Mouse (Mus musculus) frontal cortex, postnatal 14 days (tissue): ENCODE results near the gene Scfd1.

ENCODE experiments used
- DNase-seq, 2 experiments: peaks; one replicate each; pipeline ENCODE4 v3.0.0; 2022; ENCODE audit warnings: low spot score in 2 of 2

Gene Scfd1

DNA sequence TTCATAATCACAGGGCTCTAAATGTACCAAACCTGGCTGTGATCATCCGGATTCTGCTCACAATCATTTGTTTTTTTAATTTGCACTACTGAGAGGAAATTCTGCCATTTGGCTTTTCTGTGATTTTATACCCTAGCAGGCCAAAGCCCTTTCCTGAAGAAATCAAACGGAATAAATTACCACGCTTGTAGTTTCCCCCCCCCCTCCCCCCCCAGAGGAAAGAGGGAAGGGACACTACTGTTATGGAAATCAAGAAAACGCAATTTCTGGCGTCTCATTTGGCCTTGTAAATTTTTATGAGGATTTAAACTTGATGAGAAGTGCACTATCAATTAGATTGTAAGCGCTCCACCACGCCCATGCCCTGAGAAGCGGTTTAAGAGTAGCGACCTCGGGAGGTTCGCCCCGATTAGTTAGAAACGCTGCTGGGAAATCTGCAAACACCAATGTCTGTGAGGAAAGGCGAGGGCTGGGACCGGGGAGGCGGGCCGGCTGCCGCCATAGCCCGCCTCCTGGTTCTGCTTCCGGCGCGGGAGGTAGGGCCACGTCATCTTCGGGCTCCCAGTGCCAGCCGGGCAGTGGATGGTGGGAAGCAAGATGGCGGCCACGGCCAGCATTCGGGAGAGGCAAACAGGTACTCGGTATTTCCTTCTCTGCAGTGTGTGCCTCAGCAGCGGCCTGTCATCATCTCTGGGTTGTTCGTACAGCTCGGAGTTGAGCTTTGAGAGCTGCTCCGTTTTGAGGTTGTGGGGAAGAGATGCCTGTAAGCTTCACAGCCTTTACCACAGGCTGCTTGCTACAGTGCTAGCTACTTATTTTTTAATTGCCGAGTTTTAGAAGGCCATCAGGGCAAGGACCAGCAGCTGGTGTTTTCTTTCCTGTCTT, at the start of gene Scfd1:
Gene Scfd1, plus strand, starts transcription at position 508 of the 885 bp plus-strand sequence.
- DNase-seq: peak; percentile 88 to 91

DNA sequence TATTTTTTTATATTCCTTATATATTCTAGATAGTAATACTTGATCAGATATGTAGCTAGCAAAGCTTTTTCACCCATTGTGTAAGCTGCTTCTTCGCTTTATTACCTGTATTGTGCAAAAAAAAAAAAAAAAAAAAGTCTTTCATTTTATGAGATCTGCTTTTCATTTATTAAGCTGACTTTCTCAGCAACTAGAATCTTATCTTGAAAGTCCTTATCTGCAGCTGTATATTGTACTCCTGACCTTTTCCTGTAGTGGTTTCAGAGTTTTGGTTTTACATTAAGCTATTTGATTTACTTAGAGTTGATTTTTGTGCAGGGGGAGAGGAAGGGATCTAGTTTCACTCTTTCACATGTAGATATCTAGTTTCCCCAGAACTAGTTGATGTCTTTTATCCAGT, 40.3 kb upstream of the Scfd1 start:
- DNase-seq: no peak

DNA sequence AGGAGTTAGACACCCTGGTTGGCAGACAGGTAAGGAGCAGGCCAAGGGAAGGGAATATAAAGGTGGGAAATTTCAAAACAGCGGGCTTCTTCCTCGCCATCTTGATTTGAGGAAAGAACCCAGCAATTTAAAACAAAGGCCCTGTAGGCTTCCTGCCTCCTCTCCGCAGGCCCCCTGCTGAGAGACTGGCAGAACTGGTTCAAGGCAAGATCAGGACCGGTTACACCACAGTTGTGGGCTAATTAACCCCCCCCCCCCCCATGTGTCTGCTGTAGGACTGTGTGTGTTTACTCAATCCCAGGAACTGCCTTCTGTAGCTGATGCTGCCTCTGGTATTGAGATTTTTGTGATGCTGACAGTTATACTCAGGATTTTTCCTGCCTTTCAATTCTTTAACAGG, 31.2 kb upstream of the Scfd1 start:
- DNase-seq: no peak

DNA sequence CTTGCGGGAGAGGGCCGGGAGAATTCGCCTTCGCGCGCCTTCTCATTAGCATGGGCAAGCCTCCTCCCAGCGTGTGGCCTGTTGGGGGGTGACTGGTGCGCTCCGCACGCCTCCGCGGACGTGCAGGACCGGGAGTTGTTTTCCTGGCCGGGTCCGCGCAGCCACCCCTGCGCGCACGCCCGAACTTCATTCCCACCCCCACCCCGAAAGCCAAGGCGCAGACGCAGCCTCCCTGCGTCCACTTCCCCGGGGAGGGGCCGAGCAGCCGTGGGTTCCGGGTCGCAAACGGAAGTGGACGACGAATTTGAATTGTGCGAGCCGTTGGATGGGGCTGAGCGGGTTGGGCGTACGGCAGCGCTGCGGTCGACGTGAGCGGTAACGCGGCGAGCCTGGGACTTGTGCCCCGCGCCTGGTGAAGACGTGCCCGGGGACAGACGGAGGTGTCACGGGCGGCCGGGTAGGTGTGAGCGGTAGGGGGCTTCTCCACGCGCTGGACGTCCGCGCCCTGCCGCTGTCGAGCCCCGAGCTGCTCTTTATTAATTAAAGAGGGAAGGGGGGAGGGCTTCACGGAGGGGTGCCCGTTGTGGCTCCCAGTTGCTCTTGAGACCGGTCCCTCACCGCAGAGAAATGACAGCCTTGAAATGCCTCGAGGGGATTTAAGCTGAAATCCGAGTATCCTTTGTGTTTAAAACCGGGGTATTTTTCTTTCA, 29.2 kb upstream of the Scfd1 start, which contains the start of gene G2e3:
Gene G2e3, plus strand, starts transcription at position 74 of the 710 bp plus-strand sequence.
- DNase-seq: peak; percentile 72 to 73

DNA sequence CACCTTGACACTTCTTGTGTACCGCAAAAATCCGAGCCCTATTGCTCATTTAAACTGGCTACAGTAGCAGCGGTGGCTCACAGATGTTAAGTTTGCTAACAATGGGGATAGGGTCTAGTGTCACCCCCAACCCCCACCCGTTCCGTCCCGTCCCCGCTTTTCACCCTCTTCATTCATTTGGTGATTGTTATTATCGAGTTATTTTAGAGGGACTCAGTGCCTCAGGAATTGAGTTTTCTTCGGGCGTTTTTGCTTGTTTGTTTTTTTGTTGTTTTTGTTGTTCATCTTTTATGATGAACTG, 28.7 kb upstream of the Scfd1 start:
- DNase-seq: no peak

DNA sequence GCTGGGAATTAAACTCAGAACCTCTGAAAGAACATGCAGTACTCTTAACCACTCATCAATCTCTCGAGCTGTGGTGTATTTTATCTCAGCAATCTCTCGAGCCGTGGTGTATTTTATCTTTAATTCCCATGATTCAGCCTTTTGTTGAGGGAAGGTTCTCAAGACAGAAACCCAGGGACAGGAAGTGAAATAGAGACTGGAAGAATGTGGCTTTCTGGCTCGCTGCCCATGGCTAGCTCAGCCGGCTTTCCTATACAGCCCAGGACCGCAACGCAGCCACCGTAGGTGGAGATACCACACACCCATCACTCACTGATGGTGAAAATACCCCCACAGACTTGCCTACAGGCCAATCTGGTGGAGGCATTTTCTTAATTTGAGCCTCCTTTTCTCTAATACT, 22.0 kb upstream of the Scfd1 start:
- DNase-seq: no peak

DNA sequence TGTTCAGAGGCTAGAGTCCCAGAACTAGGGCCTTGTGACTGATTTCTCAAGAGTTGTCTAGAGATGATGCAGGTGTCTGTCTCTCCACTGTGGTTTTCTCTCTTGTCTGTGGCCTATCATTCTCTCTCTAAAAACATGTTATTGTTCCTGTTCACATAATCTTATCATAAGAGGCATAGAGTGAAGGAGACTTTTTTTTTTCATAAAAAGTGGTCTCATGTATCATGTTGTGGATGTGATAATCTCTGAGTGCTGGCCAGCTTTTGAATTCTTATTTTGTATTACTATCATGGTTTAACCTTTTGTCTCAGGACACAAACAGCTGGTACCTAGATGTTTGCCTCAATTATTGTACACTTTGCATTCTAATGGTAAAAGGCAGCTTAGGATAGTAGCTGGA, 16.0 kb upstream of the Scfd1 start:
- DNase-seq: no peak

DNA sequence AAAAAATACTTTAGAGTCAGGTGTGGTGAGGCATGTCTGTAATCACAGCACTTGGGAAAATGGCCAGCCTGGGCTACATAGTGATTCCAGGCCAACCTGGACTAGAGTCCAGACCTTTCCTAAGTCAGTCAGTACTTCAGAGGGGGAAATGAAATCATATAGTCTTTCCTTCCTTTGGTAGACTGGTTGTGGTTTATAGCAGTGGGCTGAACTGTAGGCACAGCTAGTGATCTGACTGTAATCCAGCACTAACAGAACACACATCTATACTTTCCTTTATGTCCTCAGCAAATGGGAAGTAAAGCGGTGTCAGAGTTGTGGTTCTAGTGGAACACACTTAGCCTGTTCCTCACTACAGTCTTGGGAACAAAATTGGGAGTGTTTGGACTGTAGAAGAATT, 14.4 kb upstream of the Scfd1 start:
- no peak for DNase-seq

DNA sequence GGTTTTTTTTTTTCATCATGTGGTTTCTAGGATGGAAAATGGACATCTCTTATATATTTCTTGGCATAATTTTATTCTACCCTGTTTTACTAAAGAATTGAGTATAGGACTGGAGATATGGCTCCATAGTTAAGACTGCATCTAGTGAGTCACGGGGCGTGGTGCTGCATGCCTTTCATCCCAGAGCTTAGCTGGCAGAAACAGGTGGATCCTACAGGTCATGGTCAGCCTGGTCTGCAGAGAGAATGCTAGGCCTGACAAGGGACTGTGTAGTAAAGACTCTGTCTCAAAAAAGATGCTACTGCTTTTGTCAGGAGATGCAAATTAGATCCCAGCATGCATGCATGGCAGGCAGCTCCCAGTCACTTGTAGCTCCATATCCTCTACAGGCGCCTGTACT, 8.8 kb upstream of the Scfd1 start:
- DNase-seq: no peak

DNA sequence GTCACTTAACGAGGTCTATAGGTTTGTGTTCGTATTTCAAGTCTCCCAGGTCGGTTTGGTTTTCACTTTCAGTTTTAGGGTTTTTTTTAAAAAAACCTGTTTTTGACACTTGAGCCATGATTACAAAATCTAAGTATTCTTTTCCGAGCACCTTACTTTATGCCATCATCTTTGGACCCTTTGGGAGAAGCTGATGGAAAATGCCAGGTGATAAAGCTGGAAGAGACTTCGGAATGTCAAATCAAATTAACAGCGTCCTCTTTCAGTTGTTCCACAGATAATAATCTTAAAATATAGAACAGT, 529 bp downstream of the Scfd1 start:
- DNase-seq: no peak

DNA sequence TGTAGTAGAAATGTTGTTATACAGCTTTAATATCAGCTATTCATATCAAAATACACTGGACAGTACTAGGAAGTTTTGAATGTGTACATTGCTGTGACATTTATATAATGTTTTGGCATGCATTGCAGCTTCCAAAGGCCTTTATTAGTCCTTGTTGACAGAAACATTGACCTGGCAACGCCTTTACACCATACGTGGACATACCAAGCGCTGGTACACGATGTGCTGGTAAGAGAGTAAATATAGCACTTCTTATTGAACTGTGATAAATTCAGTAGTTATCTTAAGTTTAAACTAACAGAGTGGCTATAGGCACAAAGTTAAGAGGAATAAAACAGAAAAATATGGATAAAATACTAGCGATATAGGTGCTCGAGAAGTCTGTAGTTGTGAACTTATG, 22.6 kb downstream of the Scfd1 start:
- no peak for DNase-seq

DNA sequence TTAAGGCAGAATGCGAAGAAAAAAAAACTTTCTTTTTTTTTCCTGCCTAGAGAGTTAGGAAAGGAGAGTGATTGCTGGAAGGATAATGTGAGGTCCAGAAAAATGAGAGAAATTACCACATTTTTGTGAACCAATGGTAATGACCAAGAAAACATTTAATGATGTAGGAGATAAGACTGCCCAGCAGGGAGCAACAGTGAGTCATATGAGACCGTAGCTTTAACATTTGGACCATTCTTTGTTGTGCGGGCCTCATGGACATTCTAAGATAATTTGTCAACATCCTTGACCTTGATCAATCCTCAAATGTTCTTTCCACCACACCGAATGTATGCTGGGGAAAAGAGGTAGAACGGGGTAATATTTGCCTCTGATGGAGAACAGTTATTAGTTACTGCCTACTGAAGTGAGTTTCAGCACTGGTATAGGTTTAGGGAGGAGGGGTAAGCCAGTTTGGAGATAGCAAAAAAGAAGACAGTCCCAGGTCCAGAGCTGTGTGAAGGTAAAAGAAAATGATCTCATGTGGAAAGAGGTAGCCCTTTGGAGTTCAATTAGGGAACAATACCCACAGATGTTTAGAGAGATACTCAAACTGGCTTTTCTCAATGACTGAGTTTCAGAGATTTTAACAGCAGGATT, 24.9 kb downstream of the Scfd1 start:
- DNase-seq: no peak

DNA sequence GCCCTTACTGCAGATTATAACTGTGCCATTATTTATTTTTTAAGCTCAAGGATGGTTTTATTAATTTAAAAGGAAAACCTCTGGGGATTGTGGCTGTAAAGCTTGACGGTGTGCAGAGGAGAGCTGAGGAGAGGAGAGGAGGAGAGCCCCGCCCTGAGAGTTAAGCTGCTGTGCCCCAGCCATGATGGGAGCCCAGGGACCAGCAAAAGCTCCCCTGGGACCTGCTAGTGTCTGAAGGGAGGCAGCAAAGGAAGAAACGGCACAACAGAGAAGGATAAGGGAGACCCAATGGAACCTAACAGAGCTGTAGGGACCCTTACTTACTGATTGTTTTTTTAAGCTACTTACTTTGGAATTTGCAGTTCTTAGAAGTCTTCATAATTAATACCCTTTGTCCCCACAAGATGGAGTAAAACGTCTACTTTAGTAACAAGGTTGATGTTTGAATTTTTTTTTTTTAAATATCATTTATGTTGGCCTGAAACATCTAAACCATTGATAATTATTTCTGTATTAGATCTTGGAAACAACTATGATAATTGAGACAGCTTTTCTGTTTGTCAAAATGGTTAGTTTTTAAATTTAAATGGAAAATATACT, 26.8 kb downstream of the Scfd1 start:
- no peak for DNase-seq

DNA sequence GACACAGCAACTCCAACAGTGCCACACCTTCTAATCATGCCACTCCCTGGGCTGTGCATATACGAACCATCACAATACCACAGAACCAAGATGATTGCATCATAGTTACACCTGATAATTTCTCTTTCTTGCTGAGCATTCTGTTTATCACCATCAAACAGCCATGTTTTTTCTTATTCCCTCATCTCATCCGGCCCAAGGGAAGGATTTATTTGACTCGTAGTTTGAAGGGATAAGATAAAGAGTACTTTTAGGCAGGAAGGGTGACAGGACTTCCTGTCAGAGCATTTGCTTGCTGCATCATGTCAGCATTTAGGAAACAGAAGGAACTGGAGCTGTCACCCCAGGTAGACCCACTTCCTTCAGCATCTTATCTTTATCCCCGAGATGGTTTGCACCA, 34.1 kb downstream of the Scfd1 start:
- no peak for DNase-seq

DNA sequence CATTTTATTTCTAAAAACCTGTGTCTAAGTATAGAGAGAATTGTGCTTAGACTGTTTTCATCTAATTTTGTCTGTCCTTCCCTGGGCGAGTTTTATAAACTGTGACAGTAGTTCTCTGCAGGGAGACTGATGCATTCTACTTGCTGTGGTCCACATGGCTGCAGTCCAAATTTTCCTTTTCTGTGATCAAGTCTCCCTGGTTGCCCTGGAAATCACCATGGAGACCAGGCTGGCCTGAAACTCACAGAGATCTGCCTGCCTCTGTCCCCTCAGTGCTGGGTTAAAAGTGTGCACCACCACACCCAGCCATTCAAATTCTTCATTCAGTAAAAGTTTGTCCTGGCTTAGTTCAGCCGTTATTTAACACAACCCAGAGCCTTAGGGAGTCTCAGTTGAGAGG, 60.2 kb downstream of the Scfd1 start:
- no peak for DNase-seq

DNA sequence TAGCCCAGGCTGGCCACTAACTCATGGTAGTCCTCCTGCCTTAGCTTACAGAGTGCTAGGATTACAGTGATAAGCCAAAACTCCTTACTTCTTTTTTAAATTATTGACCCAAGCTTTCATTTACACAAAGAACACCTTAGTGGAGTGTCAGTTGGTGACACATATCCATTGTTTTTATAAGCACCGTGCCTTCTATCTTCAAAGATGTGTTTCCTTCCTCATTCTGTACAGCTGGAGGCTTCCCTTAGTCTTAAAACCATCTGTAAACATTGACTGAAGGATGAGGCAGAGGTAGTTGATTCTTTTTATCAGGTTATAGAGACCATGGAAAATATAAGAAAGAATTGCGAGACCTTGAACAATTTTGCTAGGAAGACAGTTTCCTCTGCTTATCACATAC, 61.0 kb downstream of the Scfd1 start:
- DNase-seq: no peak

DNA sequence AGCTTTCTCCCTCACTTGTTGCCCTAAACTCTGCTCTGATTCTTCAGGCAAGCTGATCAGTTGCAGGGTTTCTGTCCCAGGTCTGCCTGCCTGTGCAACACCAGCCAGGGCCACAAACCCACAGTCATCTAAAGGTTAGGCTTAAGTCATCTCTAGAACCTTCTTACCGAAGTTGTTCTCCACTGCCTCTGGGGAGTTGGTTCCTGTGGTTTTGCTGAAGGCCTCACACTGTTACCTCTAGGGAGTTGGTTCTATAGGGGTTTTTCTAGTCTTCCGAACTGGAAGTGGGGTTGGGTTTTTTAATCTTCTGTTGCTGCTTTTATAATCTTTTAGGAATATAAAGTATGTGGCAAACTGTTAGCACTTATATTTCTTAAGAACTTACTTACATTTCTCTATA, 72.0 kb downstream of the Scfd1 start:
- DNase-seq: no peak

DNA sequence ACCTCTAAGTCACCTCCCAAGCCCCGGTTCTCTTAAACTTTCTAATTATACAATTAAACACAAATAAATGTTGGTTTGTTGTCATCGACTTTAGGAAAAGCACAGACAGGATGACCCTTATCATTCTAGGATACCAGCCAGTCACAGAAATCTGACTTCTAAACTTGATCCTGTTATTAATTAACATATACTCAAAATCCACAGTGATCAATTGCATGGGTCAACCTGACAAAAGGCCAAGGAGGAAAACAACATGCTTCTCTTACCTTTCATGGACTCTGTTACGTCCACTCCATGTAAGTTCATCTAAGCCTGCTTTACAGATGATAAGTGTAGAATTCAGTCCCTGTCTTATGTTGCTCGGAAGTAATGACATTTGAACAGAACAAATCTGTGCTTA, 93.6 kb downstream of the Scfd1 start:
- DNase-seq: no peak

DNA sequence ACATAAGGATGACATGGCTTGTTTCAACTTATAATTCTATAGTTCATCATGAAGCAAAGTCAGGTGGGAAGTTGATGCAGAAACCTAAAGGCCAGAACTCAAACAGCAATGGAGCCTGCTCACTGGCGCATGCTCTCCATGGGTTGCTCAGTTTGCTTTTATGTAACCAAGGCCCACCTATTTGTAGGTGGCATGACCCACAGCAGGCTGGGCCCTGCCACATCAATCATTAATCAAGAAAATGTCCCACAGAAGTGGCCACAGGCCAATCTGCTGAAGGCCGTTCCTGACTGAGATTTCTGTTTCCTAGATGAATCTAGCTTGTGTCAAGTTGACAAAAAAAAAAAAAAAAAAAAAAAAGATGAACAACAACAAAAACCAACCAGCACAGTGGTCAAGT, 103.9 kb downstream of the Scfd1 start:
- DNase-seq: no peak

DNA sequence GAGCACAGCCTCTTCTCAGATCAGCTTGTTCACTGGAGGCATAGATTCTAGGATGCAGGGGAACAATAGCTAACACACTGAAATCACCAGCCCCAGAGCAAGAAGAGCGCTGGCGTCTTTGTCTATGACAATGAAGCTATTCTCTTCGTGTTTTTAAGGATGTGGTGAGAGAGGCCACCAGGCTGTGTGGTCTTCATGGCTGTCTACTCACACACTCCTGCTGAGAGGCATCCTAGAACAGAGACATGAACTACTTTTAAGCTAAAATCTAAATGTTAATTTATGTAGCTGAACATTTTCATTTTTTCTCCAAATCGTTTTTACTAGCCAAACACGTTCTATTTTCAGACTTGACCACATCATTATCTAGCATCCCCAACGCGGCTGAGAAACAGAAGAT, 114.7 kb downstream of the Scfd1 start:
- no peak for DNase-seq

DNA sequence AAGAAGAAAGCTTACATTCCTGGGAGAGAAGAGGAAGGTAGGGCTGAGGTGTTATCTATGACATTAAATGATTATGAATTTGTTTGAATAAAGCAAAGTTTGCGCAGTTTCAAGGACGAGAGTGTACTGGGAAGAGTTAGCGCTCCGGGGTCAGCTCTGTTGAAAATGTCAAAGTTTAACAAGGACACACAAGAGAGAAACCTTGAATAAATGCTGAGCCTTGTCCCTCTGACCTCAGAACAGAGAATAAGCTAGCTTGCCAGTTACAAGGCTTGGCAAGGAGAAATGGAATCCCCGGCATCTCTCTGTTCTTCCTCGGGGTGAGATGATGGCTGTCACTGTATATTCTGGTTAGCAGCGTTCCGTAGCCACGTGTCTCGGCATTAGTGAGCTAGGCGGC, 116.2 kb downstream of the Scfd1 start:
- DNase-seq: no peak

DNA sequence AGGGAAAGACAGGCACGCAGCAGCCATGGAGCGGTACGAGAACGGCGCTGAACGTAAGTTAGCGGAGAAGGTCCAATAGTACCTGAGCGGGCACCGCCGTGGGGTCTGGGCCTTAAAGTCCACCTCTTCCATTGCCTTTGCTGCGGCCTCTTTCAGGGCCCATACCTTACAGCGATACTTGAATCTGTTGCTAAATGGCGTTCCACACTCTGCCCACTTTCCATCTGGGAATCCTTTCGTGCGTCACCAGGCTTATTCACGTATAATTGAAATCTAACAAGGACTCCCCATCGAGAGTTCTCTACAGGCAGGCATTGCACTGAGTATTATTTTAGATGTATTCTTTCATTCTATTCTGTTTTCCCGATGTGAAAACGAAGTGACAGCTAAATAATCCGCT, 117.3 kb downstream of the Scfd1 start:
- peak; percentile 11 to 16 for DNase-seq
